Mouse (Mus musculus) CH12.LX (cell line): ENCODE data around the gene Gm20604.

Experiments
- ELF1 ChIP-seq: IDR thresholded peaks from 2 replicates; pipeline ENCODE4 v1.6.1; 2014; ENCODE audit warnings: low read depth, mild to moderate bottlenecking, inconsistent platforms, low read length, improper control_type of control experiment
- MAX ChIP-seq: IDR thresholded peaks from 2 replicates; pipeline ENCODE4 v1.6.1; 2011; ENCODE audit warnings: low read length, improper control_type of control experiment
- MEF2A ChIP-seq: IDR thresholded peaks from 2 replicates; pipeline ENCODE4 v1.6.1; 2014; ENCODE audit warnings: low read depth, mild to moderate bottlenecking, inconsistent platforms, low read length, improper control_type of control experiment, borderline replicate concordance
- RCOR1 ChIP-seq: conservative IDR thresholded peaks from 2 replicates; pipeline ENCODE4 v1.6.1; 2012; ENCODE audit warnings: low read depth, mild to moderate bottlenecking, inconsistent platforms, low read length, improper control_type of control experiment
- TCF12 ChIP-seq: IDR thresholded peaks from 2 replicates; pipeline ENCODE4 v1.6.1; 2014; ENCODE audit warnings: low read depth, mild to moderate bottlenecking, inconsistent platforms, low read length, improper control_type of control experiment
- ZMIZ1 ChIP-seq: IDR thresholded peaks from 2 replicates; pipeline ENCODE4 v1.6.1; 2012; ENCODE audit warnings: low read depth, mild to moderate bottlenecking, inconsistent platforms, low read length, improper control_type of control experiment

- TF ChIP-seq ELF1 (no peak), RCOR1 (no peak), MAX (no peak), MEF2A (no peak), ZMIZ1 (no peak), TCF12 (no peak)
Observed at GRCm38 (mm10) chr12:102784899-102785592, 26.6 kb upstream of the Gm20604 start.
